Mouse (Mus musculus): ENCODE measurements around the gene Gm3409. TPM values are rescaled to one million over a fixed set of nuclear protein-coding genes. Genes with fewer than 3 reads are reported as not detected.

The Gm3409 gene
- not detected for total RNA-seq (2023)

GRCm38 (mm10) chr5:146537347-146537746, at the start of gene Gm3409:
Gm3409 (plus strand) TSS chr5:146537647.

GRCm38 (mm10) chr5:146491063-146491462, 46.4 kb upstream of the Gm3409 start, which contains the start of gene Gm6370:
Gm6370 (plus strand) TSS chr5:146491363.

GRCm38 (mm10) chr5:146502099-146502498, 35.3 kb upstream of the Gm3409 start, which contains the start of gene 4930449I24Rik:
4930449I24Rik (plus strand) TSS chr5:146502399.

GRCm38 (mm10) chr5:146513823-146514222, 23.6 kb upstream of the Gm3409 start, which contains the start of gene Gm3402:
Gm3402 (plus strand) TSS chr5:146514123.

GRCm38 (mm10) chr5:146525501-146525900, 11.9 kb upstream of the Gm3409 start, which contains the start of gene Gm3404:
Gm3404 (plus strand) TSS chr5:146525801.

DNA sequence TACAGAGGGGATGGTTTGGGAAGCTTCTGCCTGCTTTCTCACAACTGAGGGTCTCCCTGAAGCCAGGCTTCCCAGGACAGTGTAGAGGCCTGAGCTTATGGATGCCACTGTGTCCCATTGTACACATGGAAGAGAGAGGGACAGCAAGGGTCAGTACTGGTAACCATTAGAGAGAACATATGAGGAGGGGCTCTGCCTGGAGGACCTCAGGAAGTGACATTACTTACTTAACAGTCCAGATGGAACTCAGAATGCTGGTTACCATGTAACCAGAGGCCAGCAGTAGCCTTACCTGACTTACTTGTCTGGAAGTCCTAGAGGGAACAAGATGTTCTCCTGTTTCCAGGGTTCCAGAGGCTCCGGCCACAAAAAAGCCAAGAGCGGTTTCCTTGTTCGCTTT, 18.4 kb downstream of the Gm3409 start, which contains the start of gene Gm3415:
Gene Gm3415 (plus strand): TSS at position 301 of the 400 bp plus-strand sequence.

DNA sequence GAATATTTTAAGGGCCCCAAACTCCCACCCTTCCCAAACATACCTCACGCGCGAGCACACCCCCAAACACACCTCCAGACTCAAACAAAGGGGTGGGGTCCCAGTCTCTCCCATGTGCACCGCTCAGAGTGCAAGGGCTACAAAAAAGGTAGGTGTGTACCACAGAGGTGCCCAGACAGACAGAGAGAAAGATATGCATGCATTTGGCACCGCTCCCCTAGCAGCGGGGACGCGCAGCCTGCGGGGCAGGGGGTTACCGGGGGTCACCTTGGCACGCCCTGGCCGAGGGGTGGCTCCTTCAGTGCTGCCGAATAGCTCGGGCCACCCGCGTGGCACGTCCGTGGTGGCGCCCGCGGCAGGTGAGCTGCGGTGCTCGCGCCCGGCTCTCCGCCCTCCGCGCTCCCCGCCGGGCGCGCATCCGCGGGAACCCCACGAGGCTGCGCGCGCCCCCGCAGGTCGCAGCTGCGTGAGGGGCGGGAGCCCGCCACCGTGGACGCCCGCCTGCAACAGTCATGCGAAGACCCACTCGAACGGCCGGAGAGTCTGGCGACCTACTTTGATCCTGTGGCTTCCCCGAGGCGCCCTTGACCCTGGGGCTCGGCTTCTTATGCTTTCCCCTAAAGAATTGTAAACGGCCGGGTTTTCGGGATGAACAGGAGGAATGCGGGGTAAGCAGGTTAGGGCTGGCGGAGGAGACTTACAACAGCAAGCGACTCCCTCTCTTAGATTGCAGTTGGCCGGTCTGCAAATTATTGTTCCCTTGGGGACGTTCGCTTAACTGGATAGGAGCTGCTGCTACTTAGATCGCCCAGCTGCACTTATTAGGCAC, 47.2 kb downstream of the Gm3409 start, which contains the start of gene Gpr12:
Gene Gpr12 (minus strand): TSS at position 762 of the 829 bp plus-strand sequence.

Other genes starting within 250 kb of the Gm3409 start
- not detected for gene Wasf3, start 152.7 kb upstream of the Gm3409 start, total RNA-seq (2023)
- gene Gm6408, start 55.7 kb upstream of the Gm3409 start, total RNA-seq (2023) = not detected
- gene Gm6370, start 46.3 kb upstream of the Gm3409 start, total RNA-seq (2023) = not detected
- gene 4930449I24Rik, start 35.2 kb upstream of the Gm3409 start, total RNA-seq (2023) = not detected
- not detected for gene Gm3402, start 23.5 kb upstream of the Gm3409 start, total RNA-seq (2023)
- gene Gm3404, start 11.8 kb upstream of the Gm3409 start, total RNA-seq (2023) = not detected
- not detected for gene Gm3415, start 18.5 kb downstream of the Gm3409 start, total RNA-seq (2023)
- gene Gpr12, start 47.6 kb downstream of the Gm3409 start, total RNA-seq (2023) = not detected

Data from CD4-positive naive resting alpha-beta T cell, adult 57 days (primary cell).